Mouse (Mus musculus): Measurements from ENCODE around the gene Ccdc186. TPM values are rescaled to one million over a fixed set of nuclear protein-coding genes. Genes with fewer than 3 reads are reported as not detected.

Gene Ccdc186
- 1.8 and 2.0 TPM in 2 replicates for polyA plus RNA-seq (2012; rRNA removed)

DNA sequence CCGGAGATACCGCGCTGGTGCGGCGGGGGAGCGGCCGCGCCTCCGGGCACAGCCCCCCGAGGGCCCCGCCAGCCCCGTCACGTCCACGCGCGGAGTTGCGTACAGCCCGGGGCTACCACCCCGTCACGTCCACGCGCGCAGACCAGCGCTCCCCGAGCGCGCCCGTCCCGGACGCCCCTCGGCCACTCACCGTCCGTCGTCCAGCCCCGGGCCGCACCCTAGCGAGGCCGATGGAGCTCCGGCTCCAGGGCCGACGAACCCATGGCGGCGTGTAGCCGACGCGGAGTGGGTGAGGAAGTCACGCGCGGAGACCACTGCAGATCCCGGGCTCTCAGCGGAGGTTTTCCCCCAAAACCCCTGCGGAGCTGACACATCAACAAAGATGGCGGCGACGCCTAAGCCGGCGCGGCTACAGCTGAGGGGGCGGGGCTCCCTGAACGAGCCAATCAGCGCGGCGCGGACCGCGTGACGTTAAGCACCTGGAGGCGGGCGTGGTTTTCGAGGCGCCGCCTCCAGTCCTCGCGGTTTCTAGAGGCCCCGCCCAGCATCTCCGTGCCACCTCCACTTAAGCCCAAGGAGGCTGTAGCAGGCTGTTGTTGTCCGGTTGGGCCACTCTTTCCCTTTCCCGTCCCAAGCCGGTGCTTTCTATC lies at the start of gene Ccdc186:
Gene Ccdc186 (minus strand): TSS at position 393 of the 650 bp plus-strand sequence.
- peak; percentile 84 to 94 for DNase-seq (ENCODE audit: low read depth in 1 of 2, low spot score in 2 of 2)
- peak within 1 kb of the TSS; percentile 87 for H3K4me3 ChIP-seq (ENCODE audit: extremely low read depth, insufficient read depth, insufficient read length)
- under 1% methylated on average over 79 of the region's 79 CpGs for WGBS
- no peaks in the 10 kb centered on the region for H3K36me3 ChIP-seq (ENCODE audit: control insufficient read depth, insufficient read depth, low read length)
- peaks cover 5% of the 10 kb centered on the region for H3K27me3 ChIP-seq (ENCODE audit: control insufficient read depth, insufficient read depth, low read length)
- peak within 1 kb of the TSS; percentile 83 for H3K27ac ChIP-seq (ENCODE audit: insufficient read depth, low read length)
- TF ChIP-seq CTCF (IDR thresholded peaks at IDR 0.05; ENCODE audit: extremely low read depth, insufficient read depth, insufficient read length, insufficient replicate concordance) (no peak), POLR2A (IDR thresholded peaks at IDR 0.05; ENCODE audit: low read depth, low read length) (peak; percentile 36)
- H3K4me1 ChIP-seq (ENCODE audit: control insufficient read depth, insufficient read depth, insufficient read length), result no peaks in the 10 kb centered on the region

DNA sequence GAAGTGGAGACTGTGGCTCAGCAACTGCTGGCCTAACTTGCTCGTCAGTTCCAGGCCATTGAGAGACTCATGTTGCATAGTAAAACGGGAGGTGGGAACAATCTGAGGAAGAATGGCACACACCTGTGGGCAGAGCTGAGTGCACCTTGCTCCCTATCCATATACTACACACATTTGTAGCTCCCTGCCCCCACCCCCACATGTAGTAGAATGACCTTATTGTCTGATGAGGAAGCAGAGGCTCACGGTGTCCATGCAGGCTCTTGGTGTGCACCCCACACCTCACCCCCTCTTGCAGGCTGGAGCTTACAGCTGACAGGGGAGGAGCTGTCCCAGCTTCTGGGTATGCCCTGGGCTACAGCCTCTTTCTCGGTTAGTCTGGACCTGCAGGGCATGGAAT lies 45.7 kb upstream of the Ccdc186 start:
- no peaks in the 10 kb centered on the region for H3K36me3 ChIP-seq (ENCODE audit: control insufficient read depth, insufficient read depth, low read length)
- H3K4me3 ChIP-seq (ENCODE audit: extremely low read depth, insufficient read depth, insufficient read length), result no peak overlapping the region
- no peaks in the 10 kb centered on the region for H3K4me1 ChIP-seq (ENCODE audit: control insufficient read depth, insufficient read depth, insufficient read length)
- DNase-seq (ENCODE audit: low read depth in 1 of 2, low spot score in 2 of 2), result no peak
- WGBS, result 71% methylated on average over 4 of the region's 4 CpGs
- TF ChIP-seq POLR2A (IDR thresholded peaks at IDR 0.05; ENCODE audit: low read depth, low read length) (no peak), CTCF (IDR thresholded peaks at IDR 0.05; ENCODE audit: extremely low read depth, insufficient read depth, insufficient read length, insufficient replicate concordance) (no peak)
- H3K27ac ChIP-seq (ENCODE audit: insufficient read depth, low read length), result no peak overlapping the region
- H3K27me3 ChIP-seq (ENCODE audit: control insufficient read depth, insufficient read depth, low read length), result no peaks in the 10 kb centered on the region

DNA sequence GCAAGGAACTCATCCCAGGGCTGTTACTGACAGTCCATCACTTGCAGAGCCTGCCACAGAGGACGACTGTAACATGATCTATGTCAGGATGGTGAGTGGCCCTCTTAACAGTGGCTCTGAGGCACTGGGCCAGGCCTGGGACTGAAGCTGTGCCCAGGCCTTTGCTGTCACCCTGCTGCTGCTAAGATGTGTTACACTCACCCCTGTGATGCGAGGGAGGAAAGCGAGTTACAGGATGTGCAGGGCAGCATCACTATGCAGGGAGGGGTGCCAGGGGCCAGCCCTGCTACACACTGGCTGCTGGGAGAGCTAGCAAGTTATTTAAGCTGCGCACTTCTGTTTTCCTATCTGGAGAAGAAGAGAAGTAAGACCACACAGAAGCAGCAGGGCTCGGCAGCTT lies 34.5 kb upstream of the Ccdc186 start:
- Histone ChIP-seq H3K36me3 (ENCODE audit: control insufficient read depth, insufficient read depth, low read length) (no peaks in the 10 kb centered on the region), H3K4me3 (ENCODE audit: extremely low read depth, insufficient read depth, insufficient read length) (no peak overlapping the region), H3K4me1 (ENCODE audit: control insufficient read depth, insufficient read depth, insufficient read length) (no peaks in the 10 kb centered on the region), H3K27me3 (ENCODE audit: control insufficient read depth, insufficient read depth, low read length) (no peaks in the 10 kb centered on the region), H3K27ac (ENCODE audit: insufficient read depth, low read length) (no peak overlapping the region)
- 67% methylated on average over 5 of the region's 5 CpGs for WGBS
- DNase-seq (ENCODE audit: low read depth in 1 of 2, low spot score in 2 of 2), result no peak
- TF ChIP-seq POLR2A (IDR thresholded peaks at IDR 0.05; ENCODE audit: low read depth, low read length), result no peak
- no peak for TF ChIP-seq CTCF (IDR thresholded peaks at IDR 0.05; ENCODE audit: extremely low read depth, insufficient read depth, insufficient read length, insufficient replicate concordance)

DNA sequence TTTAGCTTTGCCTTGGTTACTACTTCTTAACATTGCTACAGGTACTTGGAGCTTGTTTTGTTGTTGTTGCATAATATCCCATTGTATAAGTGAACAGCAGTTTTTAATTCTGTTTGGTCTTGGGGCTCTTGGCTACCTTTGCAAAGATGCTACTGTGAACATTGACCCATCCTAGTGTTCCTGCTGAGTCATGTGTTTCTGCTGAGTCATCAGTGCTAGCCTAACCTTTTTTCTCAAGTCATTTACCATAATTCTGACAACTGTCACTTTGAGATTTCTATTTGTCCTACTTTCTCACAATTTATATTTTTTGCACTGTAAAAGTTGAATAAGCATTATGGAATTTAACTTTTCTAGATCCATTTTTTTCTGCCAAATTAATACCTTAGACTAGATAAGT lies 30.6 kb upstream of the Ccdc186 start:
- H3K27me3 ChIP-seq (ENCODE audit: control insufficient read depth, insufficient read depth, low read length), result no peaks in the 10 kb centered on the region
- H3K36me3 ChIP-seq (ENCODE audit: control insufficient read depth, insufficient read depth, low read length), result no peaks in the 10 kb centered on the region
- H3K4me1 ChIP-seq (ENCODE audit: control insufficient read depth, insufficient read depth, insufficient read length), result no peaks in the 10 kb centered on the region
- no peak overlapping the region for H3K4me3 ChIP-seq (ENCODE audit: extremely low read depth, insufficient read depth, insufficient read length)
- TF ChIP-seq POLR2A (IDR thresholded peaks at IDR 0.05; ENCODE audit: low read depth, low read length) (no peak), CTCF (IDR thresholded peaks at IDR 0.05; ENCODE audit: extremely low read depth, insufficient read depth, insufficient read length, insufficient replicate concordance) (no peak)
- DNase-seq (ENCODE audit: low read depth in 1 of 2, low spot score in 2 of 2), result no peak
- no peak overlapping the region for H3K27ac ChIP-seq (ENCODE audit: insufficient read depth, low read length)

DNA sequence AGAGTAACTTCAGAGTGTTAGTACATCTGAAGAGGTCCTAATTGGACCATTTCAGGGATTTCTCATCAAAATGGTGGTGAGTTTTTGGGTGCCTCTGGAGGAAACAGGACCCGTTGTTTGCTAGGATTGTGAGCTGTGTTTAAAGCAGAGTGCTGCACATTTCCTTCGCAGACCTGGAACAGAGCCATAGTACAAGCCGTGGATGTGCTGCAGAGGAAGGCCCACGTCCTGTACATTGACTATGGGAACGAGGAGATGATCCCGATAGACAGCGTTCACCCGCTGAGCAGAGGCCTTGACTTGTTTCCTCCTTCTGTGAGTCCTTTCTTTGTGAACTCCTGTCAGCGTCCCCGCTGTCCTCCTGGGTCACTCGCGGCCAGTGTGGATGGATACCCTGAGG lies 21.0 kb upstream of the Ccdc186 start:
- H3K27ac ChIP-seq (ENCODE audit: insufficient read depth, low read length), result no peak overlapping the region
- WGBS, result 85% methylated on average over 12 of the region's 12 CpGs
- no peaks in the 10 kb centered on the region for H3K36me3 ChIP-seq (ENCODE audit: control insufficient read depth, insufficient read depth, low read length)
- TF ChIP-seq CTCF (IDR thresholded peaks at IDR 0.05; ENCODE audit: extremely low read depth, insufficient read depth, insufficient read length, insufficient replicate concordance), result no peak
- TF ChIP-seq POLR2A (IDR thresholded peaks at IDR 0.05; ENCODE audit: low read depth, low read length), result no peak
- H3K4me1 ChIP-seq (ENCODE audit: control insufficient read depth, insufficient read depth, insufficient read length), result no peaks in the 10 kb centered on the region
- H3K4me3 ChIP-seq (ENCODE audit: extremely low read depth, insufficient read depth, insufficient read length), result no peak overlapping the region
- H3K27me3 ChIP-seq (ENCODE audit: control insufficient read depth, insufficient read depth, low read length), result no peaks in the 10 kb centered on the region
- DNase-seq (ENCODE audit: low read depth in 1 of 2, low spot score in 2 of 2), result no peak

DNA sequence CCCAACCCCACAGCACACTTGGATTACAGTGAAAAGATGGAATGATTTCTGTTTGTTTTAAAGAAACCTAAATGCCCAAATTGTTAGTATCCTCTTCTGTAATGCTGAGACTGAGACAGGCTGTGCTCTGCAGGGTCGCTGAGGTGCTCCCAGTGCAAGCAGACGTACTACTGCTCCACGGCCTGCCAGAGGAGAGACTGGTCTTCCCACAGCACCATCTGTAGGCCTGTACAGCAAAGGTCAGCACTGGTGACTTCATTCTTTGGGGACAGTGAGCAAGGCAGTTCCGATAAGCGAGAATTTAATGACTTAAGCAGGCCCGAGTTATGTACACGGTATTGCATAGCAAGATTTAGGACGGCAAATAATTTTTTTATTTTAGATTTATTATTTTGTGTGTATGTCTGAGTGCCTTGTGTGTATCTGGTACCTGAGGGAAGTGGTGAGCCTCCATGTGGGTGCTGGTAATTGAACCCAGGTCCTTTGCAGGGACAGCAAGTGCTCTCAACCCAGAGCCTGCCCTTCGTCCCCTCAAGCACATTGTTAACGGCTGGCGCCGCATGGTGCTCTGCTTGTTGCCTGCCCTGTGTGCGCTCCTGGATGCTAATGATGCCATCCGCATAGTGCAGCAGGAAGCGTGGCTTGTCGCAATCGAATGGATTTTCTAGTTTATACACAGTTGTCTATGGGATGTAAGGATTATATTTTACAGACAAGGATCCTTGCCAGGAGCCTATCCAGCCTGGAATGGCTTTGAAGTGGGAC lies 17.1 kb upstream of the Ccdc186 start:
- TF ChIP-seq POLR2A (IDR thresholded peaks at IDR 0.05; ENCODE audit: low read depth, low read length), result no peak
- no peak for TF ChIP-seq CTCF (IDR thresholded peaks at IDR 0.05; ENCODE audit: extremely low read depth, insufficient read depth, insufficient read length, insufficient replicate concordance)

DNA sequence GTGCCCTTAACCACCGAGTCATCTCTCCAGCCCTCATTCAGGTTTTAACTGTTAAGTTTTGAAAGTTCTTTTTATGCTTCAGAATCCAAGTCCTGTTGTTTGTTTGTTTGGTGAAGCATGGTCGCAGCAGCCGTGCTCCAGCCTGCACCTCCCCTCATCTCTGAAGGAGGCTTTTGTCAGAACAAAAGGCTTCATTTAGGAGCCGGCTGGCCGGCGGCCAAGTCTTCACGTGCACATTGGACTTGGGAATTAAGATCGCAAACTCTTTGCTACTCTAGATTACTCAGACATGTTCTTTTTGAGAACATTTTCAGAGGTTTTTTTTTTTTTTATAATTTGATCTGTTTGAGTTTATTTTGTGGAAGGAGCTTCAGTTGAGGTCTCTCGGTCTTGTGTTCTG lies 13.3 kb upstream of the Ccdc186 start:
- DNase-seq (ENCODE audit: low read depth in 1 of 2, low spot score in 2 of 2), result no peak
- Histone ChIP-seq H3K4me1 (ENCODE audit: control insufficient read depth, insufficient read depth, insufficient read length) (no peaks in the 10 kb centered on the region), H3K36me3 (ENCODE audit: control insufficient read depth, insufficient read depth, low read length) (no peaks in the 10 kb centered on the region), H3K4me3 (ENCODE audit: extremely low read depth, insufficient read depth, insufficient read length) (no peak overlapping the region), H3K27ac (ENCODE audit: insufficient read depth, low read length) (no peak overlapping the region), H3K27me3 (ENCODE audit: control insufficient read depth, insufficient read depth, low read length) (0 out of 2 replicates have a peak, but pooled peaks cover 3% of the 10 kb centered on the region)
- no peak for TF ChIP-seq CTCF (IDR thresholded peaks at IDR 0.05; ENCODE audit: extremely low read depth, insufficient read depth, insufficient read length, insufficient replicate concordance)
- TF ChIP-seq POLR2A (IDR thresholded peaks at IDR 0.05; ENCODE audit: low read depth, low read length), result no peak
- 85% methylated on average over 9 of the region's 9 CpGs for WGBS

More for the DNA sequence above, 17.1 kb upstream of the Ccdc186 start:
- 91% methylated on average over 17 of the region's 17 CpGs for WGBS
- Histone ChIP-seq H3K36me3 (ENCODE audit: control insufficient read depth, insufficient read depth, low read length) (no peaks in the 10 kb centered on the region), H3K4me3 (ENCODE audit: extremely low read depth, insufficient read depth, insufficient read length) (no peak overlapping the region), H3K27ac (ENCODE audit: insufficient read depth, low read length) (no peak overlapping the region), H3K27me3 (ENCODE audit: control insufficient read depth, insufficient read depth, low read length) (no peaks in the 10 kb centered on the region), H3K4me1 (ENCODE audit: control insufficient read depth, insufficient read depth, insufficient read length) (no peaks in the 10 kb centered on the region)
- DNase-seq (ENCODE audit: low read depth in 1 of 2, low spot score in 2 of 2), result no peak

All from spleen, adult 2 months (tissue).